Mouse (Mus musculus): Measurements from ENCODE around the gene Hsp90ab1. TPM values are rescaled to one million over a fixed set of nuclear protein-coding genes. Genes with fewer than 3 reads are reported as not detected.

Gene Hsp90ab1
- total RNA-seq, 1 experiment from 2014 or later, result 1,101 TPM

- peak; percentile 20; the same call in 1 of the 2 replicates for ATAC-seq (replicated peaks; ENCODE audit: insufficient number of reproducible peaks, low FRiP score, low TSS enrichment, poor library complexity, severe bottlenecking)
Observed at GRCm38 (mm10) chr17:45584096-45584896, 11.2 kb upstream of the Hsp90ab1 start.

- no peak for ATAC-seq (replicated peaks; ENCODE audit: insufficient number of reproducible peaks, low FRiP score, low TSS enrichment, poor library complexity, severe bottlenecking)
Observed at GRCm38 (mm10) chr17:45582715-45583355, 9.8 kb upstream of the Hsp90ab1 start.

GRCm38 (mm10) chr17:45582188-45582587 is 9.1 kb upstream of the Hsp90ab1 start:
- no peak for ATAC-seq (replicated peaks; ENCODE audit: insufficient number of reproducible peaks, low FRiP score, low TSS enrichment, poor library complexity, severe bottlenecking)

- peak; percentile 42; the same call in 1 of the 2 replicates for ATAC-seq (replicated peaks; ENCODE audit: insufficient number of reproducible peaks, low FRiP score, low TSS enrichment, poor library complexity, severe bottlenecking)
Observed at GRCm38 (mm10) chr17:45581567-45581983, 8.5 kb upstream of the Hsp90ab1 start.

GRCm38 (mm10) chr17:45580958-45581477 is 7.9 kb upstream of the Hsp90ab1 start:
- ATAC-seq (replicated peaks; ENCODE audit: insufficient number of reproducible peaks, low FRiP score, low TSS enrichment, poor library complexity, severe bottlenecking), result no peak

GRCm38 (mm10) chr17:45579554-45579953 is 6.5 kb upstream of the Hsp90ab1 start:
- no peak for ATAC-seq (replicated peaks; ENCODE audit: insufficient number of reproducible peaks, low FRiP score, low TSS enrichment, poor library complexity, severe bottlenecking)

GRCm38 (mm10) chr17:45578843-45579242 is 5.8 kb upstream of the Hsp90ab1 start:
- no peak for ATAC-seq (replicated peaks; ENCODE audit: insufficient number of reproducible peaks, low FRiP score, low TSS enrichment, poor library complexity, severe bottlenecking)

- ATAC-seq (replicated peaks; ENCODE audit: insufficient number of reproducible peaks, low FRiP score, low TSS enrichment, poor library complexity, severe bottlenecking), result no peak
Observed at GRCm38 (mm10) chr17:45578242-45578641, 5.2 kb upstream of the Hsp90ab1 start.

GRCm38 (mm10) chr17:45575123-45575897 is 2.2 kb upstream of the Hsp90ab1 start:
- ATAC-seq (replicated peaks; ENCODE audit: insufficient number of reproducible peaks, low FRiP score, low TSS enrichment, poor library complexity, severe bottlenecking), result no peak

GRCm38 (mm10) chr17:45574129-45574761 is 1.2 kb upstream of the Hsp90ab1 start:
- ATAC-seq (replicated peaks; ENCODE audit: insufficient number of reproducible peaks, low FRiP score, low TSS enrichment, poor library complexity, severe bottlenecking), result peak; percentile 55

GRCm38 (mm10) chr17:45573780-45574123 is 681 bp upstream of the Hsp90ab1 start:
- ATAC-seq (replicated peaks; ENCODE audit: insufficient number of reproducible peaks, low FRiP score, low TSS enrichment, poor library complexity, severe bottlenecking), result peak; percentile 65

GRCm38 (mm10) chr17:45572103-45573086 is 676 bp downstream of the Hsp90ab1 start:
- 0 out of 2 replicates have a peak, but pooled peaks have one; percentile 4 for ATAC-seq (replicated peaks; ENCODE audit: insufficient number of reproducible peaks, low FRiP score, low TSS enrichment, poor library complexity, severe bottlenecking)

- ATAC-seq (replicated peaks; ENCODE audit: insufficient number of reproducible peaks, low FRiP score, low TSS enrichment, poor library complexity, severe bottlenecking), result no peak
Observed at GRCm38 (mm10) chr17:45569999-45570398, 3.1 kb downstream of the Hsp90ab1 start.

GRCm38 (mm10) chr17:45568990-45569389 is 4.1 kb downstream of the Hsp90ab1 start:
- ATAC-seq (replicated peaks; ENCODE audit: insufficient number of reproducible peaks, low FRiP score, low TSS enrichment, poor library complexity, severe bottlenecking), result no peak

- ATAC-seq (replicated peaks; ENCODE audit: insufficient number of reproducible peaks, low FRiP score, low TSS enrichment, poor library complexity, severe bottlenecking), result no peak
Observed at GRCm38 (mm10) chr17:45567162-45567601, 5.9 kb downstream of the Hsp90ab1 start.

GRCm38 (mm10) chr17:45566360-45567161 is 6.5 kb downstream of the Hsp90ab1 start:
- ATAC-seq (replicated peaks; ENCODE audit: insufficient number of reproducible peaks, low FRiP score, low TSS enrichment, poor library complexity, severe bottlenecking), result no peak

- ATAC-seq (replicated peaks; ENCODE audit: insufficient number of reproducible peaks, low FRiP score, low TSS enrichment, poor library complexity, severe bottlenecking), result no peak
Observed at GRCm38 (mm10) chr17:45566031-45566359, 7.1 kb downstream of the Hsp90ab1 start.
